Mouse (Mus musculus): Measurements from ENCODE around the gene Cavin2. TPM values are rescaled to one million over a fixed set of nuclear protein-coding genes. Genes with fewer than 3 reads are reported as not detected.

Gene Cavin2
- polyA plus RNA-seq (2012; rRNA removed), result 4.5 and 6.2 TPM in 2 replicates

DNA sequence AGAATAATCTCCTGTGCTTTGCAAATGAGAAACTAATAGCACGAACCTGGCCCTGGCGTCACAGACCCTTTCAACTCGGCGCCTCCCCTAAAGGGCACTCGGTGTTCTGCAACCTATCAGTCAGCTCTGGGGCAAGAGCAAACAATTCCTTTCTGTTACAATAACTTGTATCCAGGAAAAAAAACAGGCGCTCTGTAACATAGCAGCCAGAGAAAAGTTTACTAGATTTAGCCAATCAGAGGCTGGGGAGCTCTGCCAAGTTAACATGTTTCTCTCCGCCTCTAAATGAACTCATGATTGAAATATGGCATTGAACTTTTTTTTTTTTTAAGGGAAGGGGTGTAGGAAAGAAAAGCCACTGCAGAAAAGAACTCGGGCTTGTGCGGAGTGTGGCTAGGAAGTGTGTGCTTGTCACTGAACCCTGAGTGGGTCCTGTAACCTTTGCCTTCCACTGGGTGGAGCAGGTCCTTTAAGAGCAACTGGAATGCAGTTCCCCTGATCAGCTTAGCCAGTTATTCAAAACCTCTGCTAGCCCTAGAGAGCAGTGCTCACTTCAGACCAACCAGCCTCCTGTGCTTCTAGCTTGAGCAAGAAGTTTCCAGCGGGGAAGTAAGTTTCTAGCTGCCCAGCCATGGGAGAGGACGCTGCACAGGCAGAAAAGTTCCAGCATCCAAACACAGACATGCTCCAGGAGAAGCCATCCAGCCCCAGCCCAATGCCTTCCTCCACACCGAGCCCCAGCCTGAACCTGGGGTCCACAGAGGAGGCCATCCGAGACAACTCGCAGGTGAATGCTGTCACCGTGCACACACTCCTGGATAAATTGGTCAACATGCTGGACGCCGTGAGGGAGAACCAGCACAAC is at the start of gene Cavin2:
Gene Cavin2 (plus strand): TSS at position 372 of the 865 bp plus-strand sequence.

Other genes starting within 250 kb of the Cavin2 start
- gene Nabp1, start 189.3 kb downstream of the Cavin2 start, polyA plus RNA-seq (2012; rRNA removed), result 9.0 and 10.3 TPM in 2 replicates

All from central nervous system, embryonic 18 days (tissue).